Mouse (Mus musculus): ENCODE measurements around the gene Slc25a20.

- TF ChIP-seq CTCF (IDR thresholded peaks at IDR 0.05) (no peak), EP300 (IDR thresholded peaks at IDR 0.05; ENCODE audit: insufficient read depth, low read depth, low read length) (no peak)
Observed at GRCm38 (mm10) chr9:108654566-108655464, 7.1 kb upstream of the Slc25a20 start.
